In genomic region chr8:12883051-12884004, GRCm38 (mm10) we compare ENCODE assay signal across 11 mouse cellular contexts. TPM values are rescaled to one million over a fixed set of nuclear protein-coding genes. Genes with fewer than 3 reads are reported as not detected.
DNase-seq lines count a peak whose midpoint lies in the region; ATAC-seq lines count a peak whose summit lies in the region.
"Had no signal": no experiment of that assay in that cellular context is flagged by ENCODE, and none has a peak within 500 bp of the region (broad histone marks: within the 10 kb centered on the region; RNA-seq: fewer than 3 reads in every experiment).

No protein-coding gene starts in this region.

- intact Hi-C loops in heart, postnatal 14 days (cut with DNase I) = no loop called here

- no peak overlapping the region for H3K4me3 ChIP-seq in heart, embryonic 13.5 days
- no peak overlapping the region for H3K4me3 ChIP-seq in liver, embryonic 12.5 days
- H3K4me3 ChIP-seq: hindbrain, embryonic 13.5 days; limb, embryonic 10.5 days; neural tube, embryonic 12.5 days had no signal

- no peak overlapping the region for H3K27ac ChIP-seq in heart, embryonic 13.5 days (replicated peaks)
- no peak overlapping the region for H3K27ac ChIP-seq in liver, embryonic 12.5 days
- H3K27ac ChIP-seq: hindbrain, embryonic 13.5 days; limb, embryonic 10.5 days; neural tube, embryonic 12.5 days had no signal

- H3K4me1 ChIP-seq in heart, embryonic 13.5 days = peaks cover 33% of the 10 kb centered on the region
- peaks cover 8% of the 10 kb centered on the region; the same call in 1 of the 2 replicates for H3K4me1 ChIP-seq in liver, embryonic 12.5 days
- H3K4me1 ChIP-seq: limb, embryonic 10.5 days; neural tube, embryonic 12.5 days had no signal

- H3K36me3 ChIP-seq in heart, embryonic 13.5 days = no peaks in the 10 kb centered on the region
- H3K36me3 ChIP-seq in liver, embryonic 12.5 days = no peaks in the 10 kb centered on the region
- H3K36me3 ChIP-seq: limb, embryonic 10.5 days had no signal

- peak overlapping the region; percentile 8; the same call in 1 of the 2 replicates for H3K9ac ChIP-seq in heart, embryonic 13.5 days
- no peak overlapping the region for H3K9ac ChIP-seq in liver, embryonic 12.5 days
- H3K9ac ChIP-seq: hindbrain, embryonic 13.5 days; neural tube, embryonic 12.5 days had no signal

- 0 out of 2 replicates have a peak, but pooled peaks cover 4% of the 10 kb centered on the region for H3K27me3 ChIP-seq in heart, embryonic 13.5 days (replicated peaks)
- H3K27me3 ChIP-seq in liver, embryonic 12.5 days (replicated peaks) = peaks cover 22% of the 10 kb centered on the region; the same call in 1 of the 2 replicates
- H3K27me3 ChIP-seq: hindbrain, embryonic 13.5 days; neural tube, embryonic 12.5 days had no signal

- peak overlapping the region; percentile 36 for H3K4me2 ChIP-seq in heart, embryonic 13.5 days
- H3K4me2 ChIP-seq in liver, embryonic 12.5 days = no peak overlapping the region
- H3K4me2 ChIP-seq: hindbrain, embryonic 13.5 days; neural tube, embryonic 12.5 days had no signal

- WGBS in heart, embryonic 13.5 days = 30% methylated on average over 21 of the region's 21 CpGs
- WGBS in liver, embryonic 12.5 days (ENCODE audit: insufficient replicate concordance) = 56% methylated on average over 21 of the region's 21 CpGs

- DNase-seq in heart, postnatal 14 days = no peak
- DNase-seq in Muller cell, postnatal 12 days (ENCODE audit: inconsistent ontology term) = peak; percentile 43
- peak; percentile 59 to 61 for DNase-seq in cerebellum, postnatal 14 days
- no peak for DNase-seq in MN1 (ENCODE audit: low spot score)
- no peak for DNase-seq in urinary bladder, adult 18-20 months (ENCODE audit: low spot score in 2 of 2)

- no peaks in the 10 kb centered on the region for H3K9me3 ChIP-seq in heart, embryonic 13.5 days
- no peaks in the 10 kb centered on the region for H3K9me3 ChIP-seq in liver, embryonic 12.5 days (replicated peaks)
- H3K9me3 ChIP-seq: hindbrain, embryonic 13.5 days; limb, embryonic 10.5 days; neural tube, embryonic 12.5 days had no signal

- no peak for ATAC-seq in heart, embryonic 13.5 days (ENCODE audit: extremely low read depth, insufficient number of reproducible peaks, low FRiP score, low TSS enrichment)
- ATAC-seq in liver, embryonic 12.5 days = peak; percentile 46
- ATAC-seq: activated CD4-positive, CD25-positive, alpha-beta regulatory T cell, adult 4 months had no signal

RNA-seq across cellular contexts. Expression of gene Mcf2l, which starts 9.7 kb away (rescaled TPM):
- 6.9 and 7.1 TPM in 2 replicates for polyA plus RNA-seq in heart, embryonic 13.5 days (2015; fragmentation: Nextera tagmentation; extraction: Ambion mirVana)
- 100 to 1,000 TPM; 104 to 109 TPM for total RNA-seq in heart, postnatal 14 days (2021)
- polyA plus RNA-seq in liver, embryonic 12.5 days (2016; fragmentation: Nextera tagmentation; extraction: Ambion mirVana) = 1.9 and 2.1 TPM in 2 replicates

Comparison
In these comparisons a context has a peak if more than half of its experiments do, and no peak if none do; other contexts are left out.
1. DNase-seq: peak in Muller cell, postnatal 12 days (single experiment) and cerebellum, postnatal 14 days (2 of 2); none in heart, postnatal 14 days (0 of 2), MN1 (single experiment) and urinary bladder, adult 18-20 months (0 of 2).